Mouse (Mus musculus) kidney, embryonic 14.5 days (tissue): ENCODE data around the gene Pdia2. TPM values are rescaled to one million over a fixed set of nuclear protein-coding genes. Genes with fewer than 3 reads are reported as not detected.

Experiments used
- polyA plus RNA-seq: library from polyadenylated mRNA; unstranded; fragments of >200 nt; fragmentation: Nextera tagmentation; extraction: Ambion mirVana; gene quantifications from 2 replicates; pipeline ENCODE4 v1.2.1, GENCODE M21; 2014

Gene Pdia2
- polyA plus RNA-seq, 1 experiment from 2014 or later, result 0.38 TPM

Other genes with a start within 250 kb of the Pdia2 start
- gene A930017K11Rik, start 246.5 kb downstream of the Pdia2 start, polyA plus RNA-seq, result 2.8 and 4.4 TPM in 2 replicates
- gene Capn15, start 213.3 kb downstream of the Pdia2 start, polyA plus RNA-seq, result 27.1 and 35.3 TPM in 2 replicates
- gene Rab11fip3, start 129.5 kb downstream of the Pdia2 start, polyA plus RNA-seq, result 15.0 and 24.2 TPM in 2 replicates
- 24.6 and 35.1 TPM in 2 replicates for gene Decr2, start 108.8 kb downstream of the Pdia2 start, polyA plus RNA-seq
- 107 and 146 TPM in 2 replicates for gene Nme4, start 103.5 kb downstream of the Pdia2 start, polyA plus RNA-seq
- gene Tmem8, start 85.8 kb downstream of the Pdia2 start, polyA plus RNA-seq, result 2.5 and 2.6 TPM in 2 replicates
- gene Mrpl28, start 75.6 kb downstream of the Pdia2 start, polyA plus RNA-seq, result 225 and 241 TPM in 2 replicates
- gene Axin1, start 60.4 kb downstream of the Pdia2 start, polyA plus RNA-seq, result 8.9 and 10.2 TPM in 2 replicates
- 5.2 and 5.9 TPM in 2 replicates for gene Rgs11, start 3.9 kb upstream of the Pdia2 start, polyA plus RNA-seq
- gene Arhgdig, start 8.7 kb upstream of the Pdia2 start, polyA plus RNA-seq, result 6.3 and 6.9 TPM in 2 replicates
- gene Fam234a, start 45.2 kb upstream of the Pdia2 start, polyA plus RNA-seq, result 27.9 and 40.4 TPM in 2 replicates
- 87.8 and 108 TPM in 2 replicates for gene Luc7l, start 53.8 kb upstream of the Pdia2 start, polyA plus RNA-seq
- 1.6 and 2.9 TPM in 2 replicates for gene Neurl1b, start 215.7 kb upstream of the Pdia2 start, polyA plus RNA-seq